Mouse (Mus musculus) left cerebral cortex, postnatal 4 days (tissue): Measurements from ENCODE around the gene Gm4869. TPM values are rescaled to one million over a fixed set of nuclear protein-coding genes. Genes with fewer than 3 reads are reported as not detected.
"Not testable (repeated sequence)": the region's sequence is repeated elsewhere in the genome, so short reads cannot be mapped to it uniquely, and the experiment has no call there.

Source experiments
- DNase-seq: peaks from one replicate; pipeline ENCODE4 v3.0.0-alpha.2; 2022
- intact Hi-C: fragments of 180-260 bp; cut with DNase I; formaldehyde crosslinking; loops from one replicate; pipeline ENCODE4 v1.15.1; 2025
- total RNA-seq, 2 experiments: library from RNA; stranded (reverse); gene quantifications; 2 replicates each; pipeline ENCODE4 v1.2.3; 2021

Gm4869 gene
- total RNA-seq: not detected

- intact Hi-C loops: no loop called here
- DNase-seq: no peak
Measured at GRCm38 (mm10) chr5:140445345-140445744, at the start of gene Gm4869. Gene Gm4869 (plus strand): TSS chr5:140445645.

GRCm38 (mm10) chr5:140396166-140396940 lies 49.1 kb upstream of the Gm4869 start:
- intact Hi-C loops: no loop called here

GRCm38 (mm10) chr5:140402640-140403270 lies 42.7 kb upstream of the Gm4869 start:
- no peak for DNase-seq
- intact Hi-C loops: no loop called here

More at GRCm38 (mm10) chr5:140396166-140396940, 49.1 kb upstream of the Gm4869 start:
- DNase-seq: no peak

GRCm38 (mm10) chr5:140405126-140405525 lies 40.3 kb upstream of the Gm4869 start:
- DNase-seq: no peak
- intact Hi-C loops: no loop called here

GRCm38 (mm10) chr5:140406666-140407065 lies 38.8 kb upstream of the Gm4869 start:
- no peak for DNase-seq
- intact Hi-C loops: no loop called here

- intact Hi-C loops: no loop called here
- DNase-seq: no peak
Measured at GRCm38 (mm10) chr5:140408801-140409200, 36.6 kb upstream of the Gm4869 start.

GRCm38 (mm10) chr5:140411339-140411738 lies 34.1 kb upstream of the Gm4869 start:
- peak; percentile 59 for DNase-seq
- intact Hi-C loops: loop anchor here (5.0 to 10.0 kb wide), 2 partner anchors 69 to 577 kb away; no protein-coding TSS in a partner anchor

GRCm38 (mm10) chr5:140414647-140415046 lies 30.8 kb upstream of the Gm4869 start:
- intact Hi-C loops: loop anchor here (5.0 to 10.0 kb wide), 2 partner anchors 72 to 580 kb away; no protein-coding TSS in a partner anchor
- DNase-seq: no peak

GRCm38 (mm10) chr5:140418106-140418488 lies 27.3 kb upstream of the Gm4869 start:
- intact Hi-C loops: loop anchor here (10.0 kb wide), 1 partner anchor 583 kb away; no protein-coding TSS in a partner anchor
- DNase-seq: no peak

GRCm38 (mm10) chr5:140418489-140419441 lies 26.7 kb upstream of the Gm4869 start, which contains the start of gene Eif3b:
Gene Eif3b (plus strand): TSS chr5:140419328.
- intact Hi-C loops: loop anchor here (10.0 kb wide), 1 partner anchor 584 kb away; no protein-coding TSS in a partner anchor
- DNase-seq: peak; percentile 93

- intact Hi-C loops: loop anchor here (10.0 kb wide), 1 partner anchor 585 kb away; no protein-coding TSS in a partner anchor
- no peak for DNase-seq
Measured at GRCm38 (mm10) chr5:140419442-140420080, 25.9 kb upstream of the Gm4869 start.

GRCm38 (mm10) chr5:140420616-140421015 lies 24.8 kb upstream of the Gm4869 start:
- intact Hi-C loops: no loop called here
- DNase-seq: no peak

GRCm38 (mm10) chr5:140425016-140425783 lies 20.2 kb upstream of the Gm4869 start:
- no peak for DNase-seq
- intact Hi-C loops: no loop called here

GRCm38 (mm10) chr5:140439117-140439516 lies 6.3 kb upstream of the Gm4869 start:
- intact Hi-C loops, DNase-seq: not testable (repeated sequence)

GRCm38 (mm10) chr5:140441406-140441805 lies 4.0 kb upstream of the Gm4869 start:
- intact Hi-C loops: no loop called here
- no peak for DNase-seq

GRCm38 (mm10) chr5:140444012-140444411 lies 1.4 kb upstream of the Gm4869 start:
- no peak for DNase-seq
- intact Hi-C loops: no loop called here

GRCm38 (mm10) chr5:140446054-140446453 lies 609 bp downstream of the Gm4869 start:
- no peak for DNase-seq
- intact Hi-C loops: no loop called here

GRCm38 (mm10) chr5:140454488-140454887 lies 9.0 kb downstream of the Gm4869 start:
- intact Hi-C loops: no loop called here
- DNase-seq: no peak

- intact Hi-C loops: no loop called here
- DNase-seq: peak; percentile 60
Measured at GRCm38 (mm10) chr5:140455466-140455865, 10.0 kb downstream of the Gm4869 start.
